In the genomic region with DNA sequence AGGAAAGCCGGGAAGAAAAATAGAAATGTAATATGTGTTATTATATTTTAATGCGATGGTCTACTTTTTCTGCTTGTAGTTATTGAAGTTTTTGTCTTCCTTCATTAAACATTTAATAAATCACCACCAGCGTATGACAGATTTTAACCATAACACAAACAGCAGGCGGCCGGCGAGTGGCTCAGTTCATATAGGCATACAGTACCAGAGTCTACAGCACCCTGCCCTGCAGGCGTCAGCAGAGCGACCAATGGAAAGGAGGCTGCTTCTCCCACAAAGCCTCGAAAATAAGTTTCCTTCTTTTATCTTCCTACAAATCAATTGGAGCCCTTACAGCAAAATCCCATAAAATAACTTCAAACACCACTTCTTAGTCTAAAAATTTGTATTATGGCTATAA, we compare ENCODE assay signal across 17 mouse cellular contexts.
"Had no signal": no experiment of that assay in that cellular context is flagged by ENCODE, and none has a peak within 500 bp of the region (broad histone marks: within the 10 kb centered on the region; RNA-seq: fewer than 3 reads in every experiment).

No protein-coding gene starts in this region.

- H3K9me3 ChIP-seq: midbrain, embryonic 15.5 days; neural tube, embryonic 13.5 days; neural tube, embryonic 15.5 days had no signal

- H3K27me3 ChIP-seq: midbrain, embryonic 15.5 days; neural tube, embryonic 13.5 days; neural tube, embryonic 15.5 days had no signal

- H3K9ac ChIP-seq: liver, embryonic 14.5 days; midbrain, embryonic 15.5 days; neural tube, embryonic 13.5 days; neural tube, embryonic 15.5 days had no signal

- DNase-seq: lung, adult 18-20 months; lung, postnatal 10 days; lung, postnatal 4 days; retina, postnatal 1 day; right cerebral cortex, adult 18-20 months; right cerebral cortex, postnatal 25 days; right cerebral cortex, postnatal 4 days; spleen, adult 18-20 months; thymus, adult 18-20 months; thymus, postnatal 14 days; thymus, postnatal 36 days had no signal

- H3K27ac ChIP-seq: liver, embryonic 14.5 days; midbrain, embryonic 10.5 days; midbrain, embryonic 15.5 days; neural tube, embryonic 13.5 days; neural tube, embryonic 15.5 days had no signal

- H3K36me3 ChIP-seq: midbrain, embryonic 10.5 days; midbrain, embryonic 15.5 days; neural tube, embryonic 13.5 days; neural tube, embryonic 15.5 days had no signal

- H3K4me3 ChIP-seq: midbrain, embryonic 10.5 days; midbrain, embryonic 15.5 days; myocyte; neural tube, embryonic 13.5 days; neural tube, embryonic 15.5 days had no signal

- H3K4me2 ChIP-seq: midbrain, embryonic 15.5 days; neural tube, embryonic 13.5 days; neural tube, embryonic 15.5 days had no signal

- ATAC-seq: midbrain, embryonic 15.5 days had no signal

- H3K4me1 ChIP-seq: neural tube, embryonic 15.5 days had no signal
